Mouse (Mus musculus): ENCODE measurements around the gene Hnrnpc.
"Not testable (repeated sequence)": the region's sequence is repeated elsewhere in the genome, so short reads cannot be mapped to it uniquely, and the experiment has no call there.

DNA sequence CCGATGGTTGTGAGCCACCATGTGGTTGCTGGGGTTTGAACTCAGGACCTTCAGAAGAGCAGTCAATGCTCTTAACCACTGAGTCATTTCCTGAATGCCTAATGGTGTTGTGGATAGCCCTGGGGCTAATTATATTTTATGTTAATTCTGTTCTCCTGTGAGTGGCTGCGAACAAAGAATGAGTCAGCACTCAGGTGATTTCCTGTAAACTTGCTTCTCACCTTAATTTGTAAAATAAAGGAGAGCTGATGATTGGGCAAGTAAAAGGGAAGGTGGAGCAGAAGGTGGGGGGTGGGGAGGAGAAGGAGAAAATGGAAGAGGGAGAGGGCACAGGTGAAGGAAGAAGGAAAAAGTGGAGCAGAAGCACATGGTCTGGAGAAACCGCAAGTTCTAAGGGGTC lies 51.1 kb downstream of the Hnrnpc start:
- not testable (repeated sequence) for TF ChIP-seq POLR2A (IDR thresholded peaks at IDR 0.05; ENCODE audit: low read depth, low read length); CTCF (IDR thresholded peaks at IDR 0.05; ENCODE audit: extremely low read depth, insufficient read length, insufficient replicate concordance, low read depth, low read length)

Data from small intestine, adult 2 months (tissue).